Mouse (Mus musculus) cerebellum, adult 2 months (tissue): ENCODE measurements around the gene Pknox2.

Source experiments
- CTCF ChIP-seq: fragments of 200-500 bp; IDR thresholded peaks from 2 replicates; pipeline ENCODE4 v1.5.1; 2011; ENCODE audit warnings: low read depth, mild to moderate bottlenecking, control low read depth, low read length, moderate library complexity, borderline replicate concordance; ENCODE audit not compliant: insufficient read depth
- POLR2A ChIP-seq: fragments of 200-500 bp; IDR thresholded peaks from 2 replicates; pipeline ENCODE4 v1.6.1; 2011; ENCODE audit warnings: low read length, control low read depth, borderline replicate concordance; ENCODE audit not compliant: insufficient read depth

GRCm38 (mm10) chr9:36905452-36905851, 241.8 kb downstream of the Pknox2 start:
- TF ChIP-seq CTCF (no peak), POLR2A (no peak)
